Mouse (Mus musculus) hindbrain, embryonic 10.5 days (tissue): ENCODE data around the gene Itm2c. TPM values are rescaled to one million over a fixed set of nuclear protein-coding genes. Genes with fewer than 3 reads are reported as not detected.

Experiments used
- DNase-seq: peaks from one replicate; pipeline ENCODE4 v3.0.0-alpha.2; 2017; ENCODE audit warnings: low spot score
- H3K27ac ChIP-seq: fragments of 300-500 bp; sonication (generic); 2 replicates; pipeline ENCODE4 v1.5.1; 2016; ENCODE audit warnings: mild to moderate bottlenecking, moderate library complexity
- H3K27me3 ChIP-seq: fragments of 300-500 bp; sonication (generic); 2 replicates; pipeline ENCODE4 v1.6.1; 2016; ENCODE audit warnings: mild to moderate bottlenecking; ENCODE audit not compliant: poor library complexity, insufficient read depth, severe bottlenecking
- H3K36me3 ChIP-seq: fragments of 300-500 bp; sonication (generic); 2 replicates; pipeline ENCODE4 v1.6.1; 2016; ENCODE audit warnings: mild to moderate bottlenecking, moderate library complexity
- H3K4me1 ChIP-seq: fragments of 300-500 bp; sonication (generic); replicated peaks from 2 replicates; pipeline ENCODE4 v1.6.1; 2016; ENCODE audit warnings: mild to moderate bottlenecking
- H3K4me3 ChIP-seq: fragments of 300-500 bp; sonication (generic); 2 replicates; pipeline ENCODE4 v1.5.1; 2016; ENCODE audit warnings: mild to moderate bottlenecking, moderate library complexity
- H3K9me3 ChIP-seq: fragments of 300-500 bp; sonication (generic); 2 replicates; pipeline ENCODE4 v1.6.1; 2016; ENCODE audit warnings: mild to moderate bottlenecking, moderate library complexity
- WGBS: fragments of 180-500 bp; shearing (Covaris S2); methylation state at CpG from one replicate; pipeline ENCODE4 v1.1.7; 2016; 5-methylcytosine and 5-hydroxymethylcytosine counted together
- polyA plus RNA-seq: library from polyadenylated mRNA; unstranded; fragments of >200 nt; fragmentation: Nextera tagmentation; extraction: Ambion mirVana; gene quantifications from 2 replicates; pipeline ENCODE4 v1.2.1, GENCODE M21; 2016

Gene Itm2c
- polyA plus RNA-seq, 1 experiment from 2014 or later: 151 TPM

- no peak overlapping the region for H3K27ac ChIP-seq
- peaks cover 55% of the 10 kb centered on the region for H3K9me3 ChIP-seq
- H3K27me3 ChIP-seq: no peaks in the 10 kb centered on the region
- H3K4me3 ChIP-seq: no peak overlapping the region
- WGBS: 93% methylated on average over 12 of the region's 12 CpGs
- no peaks in the 10 kb centered on the region for H3K4me1 ChIP-seq
- DNase-seq: no peak
- H3K36me3 ChIP-seq: no peaks in the 10 kb centered on the region
These were observed 12.1 kb upstream of the Itm2c start for GRCm38 (mm10) chr1:85882003-85882402.

- Histone ChIP-seq H3K4me1 (no peaks in the 10 kb centered on the region), H3K9me3 (peaks cover 15% of the 10 kb centered on the region), H3K4me3 (no peak overlapping the region), H3K36me3 (no peaks in the 10 kb centered on the region), H3K27ac (no peak overlapping the region), H3K27me3 (no peaks in the 10 kb centered on the region)
- DNase-seq: no peak
- WGBS: 89% methylated on average over 7 of the region's 7 CpGs
These were observed 6.9 kb upstream of the Itm2c start for GRCm38 (mm10) chr1:85887221-85887620.

- H3K4me1 ChIP-seq: peaks cover 55% of the 10 kb centered on the region
These were observed 773 bp downstream of the Itm2c start for GRCm38 (mm10) chr1:85894748-85895360.

GRCm38 (mm10) chr1:85895391-85895837 lies 1.3 kb downstream of the Itm2c start:
- DNase-seq: peak; percentile 73
- Histone ChIP-seq H3K9me3 (no peaks in the 10 kb centered on the region), H3K4me3 (peak overlapping the region; percentile 88), H3K4me1 (peaks cover 61% of the 10 kb centered on the region), H3K36me3 (0 out of 2 replicates have a peak, but pooled peaks cover 1% of the 10 kb centered on the region), H3K27me3 (no peaks in the 10 kb centered on the region), H3K27ac (peak overlapping the region; percentile 95)
- WGBS: 3% methylated on average over 15 of the region's 15 CpGs

More at GRCm38 (mm10) chr1:85894748-85895360, 773 bp downstream of the Itm2c start:
- Histone ChIP-seq H3K27me3 (no peaks in the 10 kb centered on the region), H3K27ac (peak overlapping the region; percentile 95), H3K9me3 (no peaks in the 10 kb centered on the region), H3K4me3 (peak overlapping the region; percentile 88), H3K36me3 (no peaks in the 10 kb centered on the region)
- WGBS: under 1% methylated on average over 30 of the region's 30 CpGs
- peak; percentile 81 for DNase-seq

- Histone ChIP-seq H3K27ac (peak overlapping the region; percentile 95), H3K4me1 (peaks cover 68% of the 10 kb centered on the region)
These were observed 2.0 kb downstream of the Itm2c start for GRCm38 (mm10) chr1:85896110-85896509.

GRCm38 (mm10) chr1:85896781-85897700 lies 3.0 kb downstream of the Itm2c start:
- no peak for DNase-seq
- Histone ChIP-seq H3K9me3 (no peaks in the 10 kb centered on the region), H3K4me1 (peaks cover 77% of the 10 kb centered on the region), H3K27me3 (no peaks in the 10 kb centered on the region), H3K36me3 (peaks cover 8% of the 10 kb centered on the region; the same call in 1 of the 2 replicates), H3K4me3 (peak overlapping the region; percentile 88; the same call in 1 of the 2 replicates), H3K27ac (peak overlapping the region; percentile 70)
- 74% methylated on average over 12 of the region's 12 CpGs for WGBS

More at GRCm38 (mm10) chr1:85896110-85896509, 2.0 kb downstream of the Itm2c start:
- H3K36me3 ChIP-seq: peaks cover 8% of the 10 kb centered on the region; the same call in 1 of the 2 replicates
- DNase-seq: no peak
- 83% methylated on average over 5 of the region's 5 CpGs for whole genome bisulfite sequencing
- no peaks in the 10 kb centered on the region for H3K27me3 ChIP-seq
- H3K4me3 ChIP-seq: peak overlapping the region; percentile 88
- H3K9me3 ChIP-seq: no peaks in the 10 kb centered on the region

- Histone ChIP-seq H3K9me3 (no peaks in the 10 kb centered on the region), H3K4me3 (no peak overlapping the region; the same call in 1 of the 2 replicates), H3K36me3 (peaks cover 14% of the 10 kb centered on the region), H3K27ac (peak overlapping the region; percentile 70), H3K27me3 (no peaks in the 10 kb centered on the region), H3K4me1 (peaks cover 80% of the 10 kb centered on the region)
- no peak for DNase-seq
- WGBS: 46% methylated on average over 8 of the region's 8 CpGs
These were observed 4.0 kb downstream of the Itm2c start for GRCm38 (mm10) chr1:85897901-85898760.

GRCm38 (mm10) chr1:85898761-85899387 lies 4.8 kb downstream of the Itm2c start:
- DNase-seq: no peak
- H3K4me3 ChIP-seq: no peak overlapping the region
- no peaks in the 10 kb centered on the region for H3K9me3 ChIP-seq
- H3K27ac ChIP-seq: peak overlapping the region; percentile 70
- no peaks in the 10 kb centered on the region for H3K27me3 ChIP-seq
- peaks cover 22% of the 10 kb centered on the region for H3K36me3 ChIP-seq
- WGBS: 27% methylated on average over 12 of the region's 12 CpGs
- peaks cover 77% of the 10 kb centered on the region for H3K4me1 ChIP-seq

GRCm38 (mm10) chr1:85899388-85899761 lies 5.3 kb downstream of the Itm2c start:
- Histone ChIP-seq H3K4me3 (no peak overlapping the region), H3K4me1 (peaks cover 73% of the 10 kb centered on the region), H3K9me3 (no peaks in the 10 kb centered on the region), H3K27ac (peak overlapping the region; percentile 70), H3K36me3 (peaks cover 27% of the 10 kb centered on the region), H3K27me3 (no peaks in the 10 kb centered on the region)
- no peak for DNase-seq

GRCm38 (mm10) chr1:85900521-85901333 lies 6.6 kb downstream of the Itm2c start:
- H3K9me3 ChIP-seq: no peaks in the 10 kb centered on the region
- peaks cover 40% of the 10 kb centered on the region for H3K36me3 ChIP-seq
- no peak for DNase-seq
- peak overlapping the region; percentile 53; the same call in 1 of the 2 replicates for H3K27ac ChIP-seq
- H3K4me3 ChIP-seq: no peak overlapping the region
- H3K27me3 ChIP-seq: no peaks in the 10 kb centered on the region
- peaks cover 66% of the 10 kb centered on the region for H3K4me1 ChIP-seq
- 80% methylated on average over 7 of the region's 7 CpGs for WGBS

- H3K27ac ChIP-seq: peak overlapping the region; percentile 53; the same call in 1 of the 2 replicates
- H3K4me3 ChIP-seq: no peak overlapping the region
- peaks cover 57% of the 10 kb centered on the region for H3K4me1 ChIP-seq
- 79% methylated on average over 3 of the region's 3 CpGs for WGBS
- H3K27me3 ChIP-seq: no peaks in the 10 kb centered on the region
- H3K9me3 ChIP-seq: no peaks in the 10 kb centered on the region
- no peak for DNase-seq
- H3K36me3 ChIP-seq: peaks cover 49% of the 10 kb centered on the region
These were observed 7.5 kb downstream of the Itm2c start for GRCm38 (mm10) chr1:85901516-85902107.
